In genomic region chr10:7209691-7210455, GRCm38 (mm10) we compare ENCODE assay signal across 8 mouse cellular contexts. TPM values are rescaled to one million over a fixed set of nuclear protein-coding genes. Genes with fewer than 3 reads are reported as not detected.
DNase-seq lines count a peak whose midpoint lies in the region; ATAC-seq and TF ChIP-seq lines count a peak whose summit lies in the region.
"Had no signal": no experiment of that assay in that cellular context is flagged by ENCODE, and none has a peak within 500 bp of the region (broad histone marks: within the 10 kb centered on the region; RNA-seq: fewer than 3 reads in every experiment).

No protein-coding gene starts in this region.

- peak overlapping the region; percentile 87 for H3K4me3 ChIP-seq in lung, postnatal 0 days (ENCODE audit: low read depth, low read length)
- peak overlapping the region; percentile 69 for H3K4me3 ChIP-seq in forebrain, embryonic 11.5 days (ENCODE audit: low read depth, low read length)
- peak overlapping the region; percentile 87 for H3K4me3 ChIP-seq in intestine, embryonic 16.5 days (ENCODE audit: low read length)
- peak overlapping the region; percentile 80 for H3K4me3 ChIP-seq in neural tube, embryonic 15.5 days (replicated peaks)
- H3K4me3 ChIP-seq in left cerebral cortex, adult 2 months, result no peak overlapping the region; the same call in 1 of the 2 replicates

- H3K27ac ChIP-seq in lung, postnatal 0 days (ENCODE audit: low read length), result no peak overlapping the region
- H3K27ac ChIP-seq in forebrain, embryonic 11.5 days (ENCODE audit: low read depth, low read length), result no peak overlapping the region
- no peak overlapping the region for H3K27ac ChIP-seq in intestine, embryonic 16.5 days (ENCODE audit: low read length)
- no peak overlapping the region for H3K27ac ChIP-seq in neural tube, embryonic 15.5 days (replicated peaks)
- no peak overlapping the region for H3K27ac ChIP-seq in left cerebral cortex, adult 2 months

- no peaks in the 10 kb centered on the region for H3K36me3 ChIP-seq in lung, postnatal 0 days (ENCODE audit: insufficient read depth, low read length)
- no peaks in the 10 kb centered on the region for H3K36me3 ChIP-seq in forebrain, embryonic 11.5 days (ENCODE audit: control insufficient read depth, insufficient read depth, low read length)
- no peaks in the 10 kb centered on the region for H3K36me3 ChIP-seq in intestine, embryonic 16.5 days (ENCODE audit: control insufficient read depth, insufficient read depth, low read length)
- no peaks in the 10 kb centered on the region for H3K36me3 ChIP-seq in neural tube, embryonic 15.5 days

- peak overlapping the region; percentile 77 for H3K9ac ChIP-seq in lung, postnatal 0 days (replicated peaks; ENCODE audit: low read depth)
- 0 out of 2 replicates have a peak overlapping the region, but pooled peaks have one; percentile 24 for H3K9ac ChIP-seq in forebrain, embryonic 11.5 days (ENCODE audit: low read length)
- peak overlapping the region; percentile 91 for H3K9ac ChIP-seq in intestine, embryonic 16.5 days (ENCODE audit: low read depth, low read length)
- no peak overlapping the region for H3K9ac ChIP-seq in neural tube, embryonic 15.5 days (replicated peaks)

- intact Hi-C loops in left cerebral cortex, adult 2 months (cut with DNase I), result loop anchor here (5.0 kb wide), 2 partner anchors 98 to 452 kb away; no protein-coding TSS in a partner anchor

- TF ChIP-seq EP300 in lung, postnatal 0 days (IDR thresholded peaks at IDR 0.05), result no peak

- 47% methylated on average over 5 of the region's 5 CpGs for WGBS in lung, postnatal 0 days
- 77% methylated on average over 5 of the region's 5 CpGs for WGBS in forebrain, embryonic 11.5 days
- WGBS in intestine, embryonic 16.5 days, result 57% methylated on average over 5 of the region's 5 CpGs
- 72% methylated on average over 5 of the region's 5 CpGs for WGBS in neural tube, embryonic 15.5 days

- TF ChIP-seq CTCF in lung, postnatal 0 days (IDR thresholded peaks at IDR 0.05), result no peak
- no peak for TF ChIP-seq CTCF in left cerebral cortex, adult 2 months (IDR thresholded peaks at IDR 0.05)

- H3K9me3 ChIP-seq in lung, postnatal 0 days (ENCODE audit: low read length), result no peaks in the 10 kb centered on the region
- no peaks in the 10 kb centered on the region for H3K9me3 ChIP-seq in forebrain, embryonic 11.5 days (ENCODE audit: control insufficient read depth, low read length)
- H3K9me3 ChIP-seq in intestine, embryonic 16.5 days (ENCODE audit: control insufficient read depth, low read length), result no peaks in the 10 kb centered on the region
- H3K9me3 ChIP-seq in neural tube, embryonic 15.5 days (replicated peaks), result no peaks in the 10 kb centered on the region

- H3K4me2 ChIP-seq in lung, postnatal 0 days (replicated peaks; ENCODE audit: low read depth, low read length), result peak overlapping the region; percentile 91
- H3K4me2 ChIP-seq in forebrain, embryonic 11.5 days (ENCODE audit: low read depth, low read length, severe bottlenecking), result peak overlapping the region; percentile 88
- peak overlapping the region; percentile 70 for H3K4me2 ChIP-seq in intestine, embryonic 16.5 days (ENCODE audit: low read depth, low read length)
- H3K4me2 ChIP-seq in neural tube, embryonic 15.5 days, result peak overlapping the region; percentile 99

- H3K4me1 ChIP-seq in lung, postnatal 0 days (ENCODE audit: insufficient read depth, low read depth, low read length), result peaks cover 21% of the 10 kb centered on the region; the same call in 1 of the 2 replicates
- H3K4me1 ChIP-seq in forebrain, embryonic 11.5 days (replicated peaks; ENCODE audit: control insufficient read depth, insufficient read depth, low read length), result peaks cover 5% of the 10 kb centered on the region; the same call in 1 of the 2 replicates
- peaks cover 40% of the 10 kb centered on the region for H3K4me1 ChIP-seq in intestine, embryonic 16.5 days (ENCODE audit: control insufficient read depth, insufficient read depth, low read length)
- peaks cover 17% of the 10 kb centered on the region for H3K4me1 ChIP-seq in neural tube, embryonic 15.5 days

- H3K27me3 ChIP-seq in lung, postnatal 0 days (replicated peaks; ENCODE audit: insufficient read depth, low read length), result no peaks in the 10 kb centered on the region
- H3K27me3 ChIP-seq in forebrain, embryonic 11.5 days (ENCODE audit: control insufficient read depth, insufficient read depth, low read length), result no peaks in the 10 kb centered on the region
- no peaks in the 10 kb centered on the region for H3K27me3 ChIP-seq in intestine, embryonic 16.5 days (replicated peaks; ENCODE audit: control insufficient read depth, insufficient read depth, low read length)
- no peaks in the 10 kb centered on the region for H3K27me3 ChIP-seq in neural tube, embryonic 15.5 days (replicated peaks)

- DNase-seq in lung, postnatal 0 days (ENCODE audit: low spot score), result no peak
- no peak for DNase-seq in lung, postnatal 10 days
- no peak for DNase-seq in forebrain, embryonic 11.5 days (ENCODE audit: low spot score)
- DNase-seq in left cerebral cortex, adult 2 months (ENCODE audit: extremely low spot score in 1 of 2, low spot score in 2 of 2), result no peak
- no peak for DNase-seq in right cerebral cortex, postnatal 4 days
- DNase-seq: lung, postnatal 4 days had no signal

- no peak for ATAC-seq in lung, postnatal 0 days
- no peak for ATAC-seq in forebrain, embryonic 11.5 days (replicated peaks; ENCODE audit: low FRiP score)
- no peak for ATAC-seq in intestine, embryonic 16.5 days
- ATAC-seq in neural tube, embryonic 15.5 days (ENCODE audit: low FRiP score), result no peak

RNA-seq across cellular contexts. Expression of gene Cnksr3, which starts 2.2 kb away (rescaled TPM):
- polyA plus RNA-seq in lung, postnatal 0 days (2015; fragmentation: Nextera tagmentation; extraction: Ambion mirVana), result 7.4 and 7.6 TPM in 2 replicates
- polyA plus RNA-seq in forebrain, embryonic 11.5 days (2014; fragmentation: Nextera tagmentation; extraction: Ambion mirVana), result 8.5 and 8.8 TPM in 2 replicates
- polyA plus RNA-seq in intestine, embryonic 16.5 days (2015; fragmentation: Nextera tagmentation; extraction: Ambion mirVana), result 13.4 and 14.2 TPM in 2 replicates
- polyA plus RNA-seq in neural tube, embryonic 15.5 days (2015; fragmentation: Nextera tagmentation; extraction: Ambion mirVana), result 2.1 and 4.6 TPM in 2 replicates
- total RNA-seq in left cerebral cortex, adult 2 months (2021), result 1 to 10 TPM; 3.9 to 5.2 TPM
